Mouse (Mus musculus) hindbrain, postnatal 0 days (tissue): ENCODE data around the gene Tctex1d1. TPM values are rescaled to one million over a fixed set of nuclear protein-coding genes. Genes with fewer than 3 reads are reported as not detected.

Experiments used
- ATAC-seq: fragments of 200-750 bp; cut with Nextera tagmentation; 2 replicates; pipeline ENCODE4 v1.8.0; 2017; ENCODE audit warnings: mild to moderate bottlenecking, moderate TSS enrichment, moderate library complexity
- DNase-seq: peaks from one replicate; pipeline ENCODE4 v3.0.0-alpha.2; 2015; ENCODE audit warnings: low spot score
- H3K27ac ChIP-seq: fragments of 300-500 bp; sonication (generic); 2 replicates; pipeline ENCODE4 v1.5.1; 2014; ENCODE audit warnings: mild to moderate bottlenecking
- H3K27me3 ChIP-seq: fragments of 300-500 bp; sonication (generic); 2 replicates; pipeline ENCODE4 v1.6.1; 2014; ENCODE audit warnings: low read length, mixed read lengths; ENCODE audit not compliant: insufficient read depth
- H3K36me3 ChIP-seq: fragments of 300-500 bp; sonication (generic); 2 replicates; pipeline ENCODE4 v1.6.1; 2014; ENCODE audit warnings: low read length, mixed read lengths; ENCODE audit not compliant: insufficient read depth
- H3K4me1 ChIP-seq: fragments of 300-500 bp; sonication (generic); 2 replicates; pipeline ENCODE4 v1.6.1; 2014; ENCODE audit warnings: antibody characterized with exemption, low read length, mixed read lengths; ENCODE audit not compliant: insufficient read depth
- H3K4me2 ChIP-seq: fragments of 300-500 bp; sonication (generic); 2 replicates; pipeline ENCODE4 v1.6.1; 2014; ENCODE audit warnings: low read depth, mild to moderate bottlenecking, low read length, moderate library complexity, mixed read lengths
- H3K4me3 ChIP-seq: fragments of 300-500 bp; sonication (generic); 2 replicates; pipeline ENCODE4 v1.5.1; 2014; ENCODE audit warnings: low read length
- H3K9ac ChIP-seq: fragments of 300-500 bp; sonication (generic); replicated peaks from 2 replicates; pipeline ENCODE4 v1.6.1; 2014; ENCODE audit warnings: mild to moderate bottlenecking, low read length, moderate library complexity, mixed read lengths
- H3K9me3 ChIP-seq: fragments of 300-500 bp; sonication (generic); 2 replicates; pipeline ENCODE4 v1.6.1; 2016; ENCODE audit warnings: low read length, mixed read lengths
- CTCF ChIP-seq: IDR thresholded peaks from 2 replicates; pipeline ENCODE4 v1.5.1; 2016; ENCODE audit warnings: antibody characterized with exemption, control low read depth, low read depth
- WGBS: fragments of 180-500 bp; shearing (Covaris S2); extraction: QIAGEN DNeasy Blood & Tissue Kit; methylation state at CpG from one replicate; pipeline ENCODE4 v1.1.7; 2014; 5-methylcytosine and 5-hydroxymethylcytosine counted together
- polyA plus RNA-seq: library from polyadenylated mRNA; unstranded; fragments of >200 nt; fragmentation: Nextera tagmentation; extraction: Ambion mirVana; gene quantifications from 2 replicates; pipeline ENCODE4 v1.2.1, GENCODE M21; 2015
- total RNA-seq: library from RNA; depleted of rRNA; stranded (reverse); fragments of >200 nt; gene quantifications from 2 replicates; pipeline ENCODE4 v1.2.3, GENCODE M21; 2014

Gene Tctex1d1
- total and polyA plus RNA-seq, 2 experiments from 2014 or later: 0.73 to 2.5 TPM

DNA sequence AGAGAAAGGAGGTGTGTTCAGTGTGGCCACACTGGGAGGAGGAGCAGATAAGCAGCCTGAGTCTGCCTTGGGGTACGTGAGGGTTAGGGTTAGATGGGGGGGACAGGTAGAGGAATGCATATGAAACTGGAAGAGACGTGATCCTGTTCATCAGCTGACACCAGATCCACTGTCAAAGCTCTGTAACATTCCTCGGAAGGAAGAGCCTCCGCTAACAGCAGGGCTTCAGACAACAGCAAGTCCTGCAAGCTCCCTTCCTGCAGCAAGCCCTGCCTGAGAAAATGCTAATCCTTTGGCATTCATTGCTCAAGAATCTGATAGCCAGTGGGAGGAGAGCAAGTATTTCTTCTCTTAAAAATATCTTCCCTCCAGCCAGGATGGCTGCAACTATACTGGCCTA is 35.1 kb downstream of the Tctex1d1 start:
- H3K9ac ChIP-seq: no peak overlapping the region
- H3K4me3 ChIP-seq: no peak overlapping the region
- ATAC-seq (0 out of 2 replicates have a peak, but pooled peaks have one; percentile 21), DNase-seq (peak; percentile 38)
- peak overlapping the region; percentile 27 for H3K4me2 ChIP-seq
- H3K9me3 ChIP-seq: no peaks in the 10 kb centered on the region
- no peak for TF ChIP-seq CTCF
- H3K4me1 ChIP-seq: no peaks in the 10 kb centered on the region
- no peak overlapping the region for H3K27ac ChIP-seq
- WGBS: 11% methylated on average over 4 of the region's 4 CpGs
- no peaks in the 10 kb centered on the region for H3K27me3 ChIP-seq
- H3K36me3 ChIP-seq: no peaks in the 10 kb centered on the region

DNA sequence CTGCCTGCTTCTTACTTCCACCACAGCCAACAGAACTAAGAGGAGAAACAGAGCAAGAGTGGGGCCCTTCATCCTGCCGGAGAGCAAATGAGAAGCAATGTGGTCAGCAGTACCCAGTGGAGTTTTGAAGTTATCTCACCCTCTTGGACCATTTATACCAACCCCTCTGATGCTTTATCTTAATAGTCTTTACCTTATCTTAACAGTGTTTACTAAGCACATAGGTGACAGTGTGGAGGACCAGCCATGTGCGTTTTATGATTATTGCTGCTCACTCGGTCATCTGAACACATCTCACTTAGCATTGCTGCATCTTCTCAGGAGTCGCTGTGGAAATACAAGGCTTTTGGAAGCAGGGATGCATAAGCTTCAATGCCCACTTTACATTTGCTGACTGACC is 48.2 kb downstream of the Tctex1d1 start, which contains the start of gene Insl5:
Gene Insl5, minus strand, starts transcription at position 222 of the 400 bp plus-strand sequence.
- 97% methylated on average over 4 of the region's 4 CpGs for WGBS
- H3K4me2 ChIP-seq: no peak within 1 kb of the TSS
- H3K27me3 ChIP-seq: no peaks in the 10 kb centered on the region
- H3K9ac ChIP-seq: no peak within 1 kb of the TSS
- H3K9me3 ChIP-seq: no peaks in the 10 kb centered on the region
- ATAC-seq: no peak
- no peak within 1 kb of the TSS for H3K27ac ChIP-seq
- H3K4me1 ChIP-seq: no peaks in the 10 kb centered on the region
- no peak for TF ChIP-seq CTCF
- H3K4me3 ChIP-seq: no peak within 1 kb of the TSS
- no peaks in the 10 kb centered on the region for H3K36me3 ChIP-seq
- no peak for DNase-seq

DNA sequence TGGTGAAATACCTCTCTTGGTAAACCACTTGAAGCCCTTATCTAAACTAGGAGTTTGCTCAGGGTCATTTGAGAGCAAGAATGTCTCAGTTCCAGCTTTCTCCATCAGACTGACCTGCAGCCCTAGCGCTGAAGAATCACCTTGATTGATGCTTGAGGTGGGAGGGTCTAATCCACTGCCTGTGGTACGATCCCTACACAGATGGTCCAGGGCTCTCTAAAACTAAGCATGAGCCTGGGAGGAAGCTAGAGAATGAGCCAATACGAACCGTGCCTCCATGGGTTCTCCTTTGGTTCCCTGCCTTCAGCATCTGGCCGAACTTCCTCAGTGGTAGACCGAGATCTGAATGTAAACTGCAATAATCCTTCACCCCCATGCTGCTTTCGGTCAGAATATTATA is 49.3 kb downstream of the Tctex1d1 start:
- Histone ChIP-seq H3K9me3 (no peaks in the 10 kb centered on the region), H3K4me3 (no peak overlapping the region), H3K4me1 (no peaks in the 10 kb centered on the region), H3K27ac (no peak overlapping the region), H3K36me3 (no peaks in the 10 kb centered on the region), H3K9ac (no peak overlapping the region), H3K27me3 (no peaks in the 10 kb centered on the region), H3K4me2 (no peak overlapping the region)
- WGBS: 85% methylated on average over 7 of the region's 7 CpGs
- TF ChIP-seq CTCF: no peak
- ATAC-seq (no peak), DNase-seq (no peak)

DNA sequence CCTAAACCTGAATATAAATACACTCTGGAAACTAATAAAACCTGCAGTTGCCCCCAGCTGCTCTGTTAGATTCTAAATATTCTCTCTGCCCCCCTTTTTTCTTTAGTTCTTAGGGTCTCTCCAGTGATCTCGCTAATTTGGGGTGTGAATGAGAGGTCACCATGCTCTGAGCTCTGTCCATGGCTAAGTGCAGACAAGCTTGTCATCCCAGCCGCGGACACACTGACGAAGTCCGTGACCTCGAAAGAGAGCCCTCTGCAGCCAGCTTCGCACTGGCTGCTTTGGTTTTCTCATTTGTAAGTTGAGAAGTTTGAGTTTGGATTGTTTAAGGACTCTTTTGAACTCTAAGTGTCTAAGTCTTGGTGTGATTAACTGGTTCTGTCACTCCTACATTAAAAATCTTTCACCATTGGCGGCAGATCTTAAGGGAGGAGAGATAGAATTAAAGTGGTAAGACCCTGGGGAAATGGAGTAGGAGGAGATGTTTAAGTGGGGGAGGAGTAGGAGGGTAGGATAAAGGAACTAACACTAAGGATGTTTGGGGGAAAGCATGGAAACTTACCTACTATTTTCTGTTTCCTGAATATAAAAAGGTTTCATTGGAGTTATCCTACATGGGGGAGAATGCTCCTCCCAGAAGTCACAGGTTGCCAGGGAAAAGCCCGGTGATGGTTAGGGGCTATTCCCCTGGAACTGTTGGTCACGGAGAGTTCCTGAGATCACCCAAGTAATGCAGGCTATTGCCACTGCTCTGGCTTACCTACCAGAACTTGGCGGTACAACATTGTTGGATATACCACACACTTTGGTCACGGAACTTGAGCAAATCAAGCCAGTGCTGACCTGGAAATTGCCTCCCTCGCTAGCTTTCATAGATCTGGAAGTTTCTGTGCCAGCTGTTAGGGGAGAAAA is 50.0 kb downstream of the Tctex1d1 start:
- no peak for TF ChIP-seq CTCF
- 77% methylated on average over 13 of the region's 13 CpGs for WGBS
- DNase-seq (no peak), ATAC-seq (no peak)
- Histone ChIP-seq H3K4me2 (no peak overlapping the region), H3K27ac (no peak overlapping the region), H3K4me3 (no peak overlapping the region), H3K4me1 (no peaks in the 10 kb centered on the region), H3K9ac (no peak overlapping the region), H3K36me3 (no peaks in the 10 kb centered on the region), H3K9me3 (no peaks in the 10 kb centered on the region), H3K27me3 (no peaks in the 10 kb centered on the region)

DNA sequence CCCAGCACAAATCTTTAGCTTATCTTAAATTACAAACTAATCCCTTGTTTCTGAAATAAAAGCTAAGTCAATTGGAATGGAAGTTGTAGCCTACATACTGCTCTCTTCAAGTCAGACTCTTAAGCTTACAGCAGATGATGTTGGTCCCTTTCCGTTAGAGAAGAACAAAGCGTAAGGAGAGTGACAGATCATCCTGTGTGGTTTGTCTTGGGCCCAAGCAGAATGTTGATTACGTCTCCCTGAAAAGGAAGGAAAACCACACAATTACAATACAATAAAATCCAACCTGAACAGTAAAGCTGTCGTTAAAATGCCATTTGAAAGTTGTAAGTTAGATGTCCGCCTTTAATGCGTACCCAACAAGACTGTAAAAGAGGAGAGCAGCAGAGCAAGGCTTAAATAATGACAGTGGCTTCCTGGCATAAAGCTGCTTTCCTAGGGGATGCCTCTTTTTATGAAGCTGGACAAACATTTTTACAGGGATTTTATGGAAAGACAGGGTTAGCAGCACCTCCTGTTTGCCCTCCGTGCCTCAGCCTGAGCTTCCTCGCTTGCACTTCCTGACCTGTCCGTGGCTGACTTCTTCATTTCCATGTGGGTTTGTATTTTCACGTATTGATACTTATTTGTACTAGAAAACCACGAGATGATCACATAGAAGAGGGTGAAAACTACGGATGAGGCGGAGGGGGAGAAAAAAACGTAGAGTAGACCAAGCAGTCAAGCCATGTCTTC is 60.9 kb downstream of the Tctex1d1 start:
- H3K27me3 ChIP-seq: no peaks in the 10 kb centered on the region
- no peaks in the 10 kb centered on the region for H3K36me3 ChIP-seq
- H3K27ac ChIP-seq: no peak overlapping the region
- ATAC-seq: no peak
- H3K4me1 ChIP-seq: no peaks in the 10 kb centered on the region
- no peak overlapping the region for H3K4me3 ChIP-seq
- H3K9ac ChIP-seq: no peak overlapping the region
- TF ChIP-seq CTCF: no peak
- H3K9me3 ChIP-seq: no peaks in the 10 kb centered on the region
- 89% methylated on average over 14 of the region's 14 CpGs for WGBS
- no peak for DNase-seq
- no peak overlapping the region for H3K4me2 ChIP-seq

GRCm38 (mm10) chr4:103039838-103040191 is 61.4 kb downstream of the Tctex1d1 start:
- Histone ChIP-seq H3K4me2 (no peak overlapping the region), H3K4me1 (no peaks in the 10 kb centered on the region), H3K27ac (no peak overlapping the region), H3K9me3 (no peaks in the 10 kb centered on the region), H3K4me3 (no peak overlapping the region), H3K27me3 (no peaks in the 10 kb centered on the region), H3K9ac (no peak overlapping the region), H3K36me3 (no peaks in the 10 kb centered on the region)
- no peak for TF ChIP-seq CTCF
- ATAC-seq: no peak
- WGBS: 73% methylated on average over 5 of the region's 5 CpGs
- DNase-seq: no peak
